Mouse (Mus musculus): ENCODE measurements at regions not wholly inside any gene's neighbourhood (a gene's known extent, or its start where the extent isn't known, plus 50 kb on each side); places are given as distances from the start of the nearest gene placed in this dataset.

DNA sequence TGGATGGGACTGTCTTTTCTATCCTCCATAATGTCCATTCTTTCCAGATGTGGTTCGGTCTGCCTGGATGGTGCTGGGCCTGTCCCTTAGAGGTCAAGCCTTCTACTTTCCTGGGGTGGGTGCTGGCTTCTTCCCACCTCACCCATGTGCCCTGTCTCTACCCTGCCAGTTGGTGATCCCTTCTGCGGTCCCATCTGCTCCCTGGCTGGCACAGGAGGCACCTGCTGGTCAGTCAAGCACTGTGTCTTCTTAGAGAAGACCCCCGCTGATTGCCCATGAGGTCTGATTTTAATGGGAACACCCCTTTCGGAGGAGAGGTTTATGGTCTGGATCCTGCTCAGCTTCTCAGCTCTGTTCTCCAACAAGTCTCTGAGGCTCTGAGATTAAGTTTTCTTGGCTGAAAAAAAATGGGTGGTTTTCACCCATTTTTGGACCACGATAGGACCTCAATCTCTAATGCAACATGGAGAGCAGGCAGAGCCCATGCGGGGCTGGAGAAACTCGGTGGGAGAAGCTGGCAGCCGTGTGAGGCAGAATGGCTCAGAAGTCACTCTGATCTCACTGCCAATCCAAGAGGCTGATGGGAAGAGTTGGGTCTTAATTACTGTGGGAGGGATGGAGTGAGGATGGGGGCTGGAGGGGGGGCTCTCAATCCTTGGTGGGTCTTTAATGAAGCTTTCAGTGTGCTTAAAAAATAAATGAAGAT lies 78.5 kb upstream of the Igsf21 start:
- no peak for DNase-seq (ENCODE audit: low spot score)

DNA sequence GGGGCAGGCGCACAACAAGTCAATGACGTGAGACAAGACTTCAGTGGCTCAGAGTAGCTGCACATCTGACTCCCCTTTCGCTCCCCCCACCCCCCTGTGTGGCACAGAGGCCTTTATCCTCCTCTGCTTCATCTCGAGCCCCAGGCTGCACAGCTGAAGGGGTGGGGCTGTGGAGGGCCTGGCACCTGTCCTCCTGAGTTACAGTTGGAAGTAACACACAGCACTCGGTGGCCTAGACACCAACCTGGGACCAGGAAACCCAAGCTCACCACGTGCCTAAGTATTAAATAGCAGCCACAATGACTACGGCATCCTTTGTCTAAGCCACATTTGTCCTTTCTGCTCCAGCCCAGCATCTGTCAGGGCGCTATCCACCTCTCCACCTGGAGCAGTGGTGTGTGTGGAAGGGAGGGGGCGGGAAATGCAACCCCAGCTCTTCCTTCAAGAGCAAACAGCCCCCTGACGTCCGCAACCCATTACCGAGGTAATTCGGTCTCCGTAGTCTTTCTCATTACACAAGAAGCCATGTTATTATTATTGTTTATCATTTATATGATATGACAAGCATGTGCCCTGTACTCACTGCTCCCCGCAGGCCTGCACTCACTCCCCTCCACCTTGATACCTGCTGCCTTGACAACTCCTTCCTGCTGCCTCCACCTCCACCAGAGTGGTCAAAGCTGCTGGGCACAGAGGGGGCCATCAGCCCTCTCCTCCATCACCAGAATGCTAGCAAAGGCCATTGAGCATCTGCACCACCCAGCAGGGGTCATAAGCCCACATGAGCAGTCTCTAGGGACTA lies 73.7 kb upstream of the Igsf21 start:
- no peak for DNase-seq (ENCODE audit: low spot score)

DNA sequence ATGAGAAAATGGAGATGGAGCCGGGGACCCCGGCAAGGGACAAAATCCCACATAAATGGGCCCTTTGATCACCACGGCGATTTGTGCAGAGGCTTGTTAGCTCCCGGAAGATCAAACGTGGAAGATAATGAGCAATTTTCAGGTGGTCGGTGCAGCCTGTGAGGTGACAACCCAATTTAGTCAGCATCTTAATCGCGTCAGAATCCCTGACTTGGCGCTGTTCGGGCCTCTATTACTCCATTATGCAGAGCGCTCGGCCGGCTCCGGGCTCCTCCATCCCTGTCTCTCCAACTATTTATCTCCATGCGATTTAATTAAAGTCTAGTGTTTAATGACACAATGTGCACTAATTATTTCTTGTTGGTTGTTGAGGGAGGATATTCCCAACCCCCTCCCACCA lies 66.1 kb upstream of the Igsf21 start:
- no peak for DNase-seq (ENCODE audit: low spot score)

DNA sequence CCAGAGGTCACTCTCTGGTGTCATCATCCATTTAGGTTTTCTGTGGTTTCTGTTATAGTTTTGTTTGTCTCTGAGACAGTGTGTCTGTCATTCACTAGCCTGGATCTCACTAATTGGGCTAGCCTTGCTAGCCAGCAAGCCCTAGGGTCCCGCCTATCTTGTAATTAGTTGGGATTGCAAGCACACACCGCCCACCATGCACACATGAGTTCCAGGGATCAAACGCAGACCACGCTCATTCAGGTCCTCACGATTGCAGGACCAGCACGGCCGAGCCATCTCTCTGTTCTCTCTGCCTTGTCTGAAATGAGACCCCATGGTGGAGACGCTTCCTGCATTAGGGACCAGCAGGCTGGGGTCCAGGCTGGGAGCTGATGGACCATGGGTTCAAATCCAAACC lies 60.9 kb upstream of the Igsf21 start:
- no peak for DNase-seq (ENCODE audit: low spot score)

DNA sequence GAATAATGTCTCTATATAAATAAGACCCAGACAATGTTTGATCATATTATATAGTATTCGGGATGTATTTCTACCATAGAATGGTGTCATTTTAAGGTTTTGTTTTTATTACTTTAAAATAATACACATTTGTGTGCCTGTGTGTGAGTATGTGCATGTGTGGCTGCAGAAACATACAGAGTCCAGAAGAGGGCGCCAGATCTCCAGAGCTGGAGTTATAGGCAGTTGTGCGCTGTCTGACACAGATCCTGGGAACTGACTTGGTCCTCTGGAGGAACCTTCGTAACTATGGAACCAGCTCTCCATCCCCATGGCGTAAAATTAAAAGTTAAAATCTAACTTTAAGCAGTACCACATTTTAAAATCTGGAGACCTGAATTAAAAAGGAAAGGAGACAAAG lies 58.4 kb upstream of the Igsf21 start:
- DNase-seq (ENCODE audit: low spot score) = no peak

DNA sequence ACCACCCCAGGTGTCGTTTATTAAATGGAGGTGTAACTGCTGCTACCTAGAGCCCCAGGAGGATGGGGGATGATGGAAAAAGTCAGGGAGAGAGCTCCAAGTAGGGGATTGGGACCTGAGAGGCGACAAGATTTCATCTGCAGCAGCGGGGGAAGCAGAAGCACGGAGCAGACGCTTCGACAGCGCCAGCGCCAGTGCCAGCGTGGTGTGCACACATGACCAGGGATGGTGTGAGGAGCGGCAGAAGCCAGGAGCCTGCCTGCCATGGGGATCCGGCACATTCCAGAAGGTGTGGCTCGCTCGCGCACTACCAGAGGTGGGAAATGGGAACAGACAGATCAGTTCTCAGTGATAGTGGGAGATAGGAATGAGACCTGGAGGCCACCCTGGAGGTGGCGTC lies 55.1 kb upstream of the Igsf21 start:
- no peak for DNase-seq (ENCODE audit: low spot score)

DNA sequence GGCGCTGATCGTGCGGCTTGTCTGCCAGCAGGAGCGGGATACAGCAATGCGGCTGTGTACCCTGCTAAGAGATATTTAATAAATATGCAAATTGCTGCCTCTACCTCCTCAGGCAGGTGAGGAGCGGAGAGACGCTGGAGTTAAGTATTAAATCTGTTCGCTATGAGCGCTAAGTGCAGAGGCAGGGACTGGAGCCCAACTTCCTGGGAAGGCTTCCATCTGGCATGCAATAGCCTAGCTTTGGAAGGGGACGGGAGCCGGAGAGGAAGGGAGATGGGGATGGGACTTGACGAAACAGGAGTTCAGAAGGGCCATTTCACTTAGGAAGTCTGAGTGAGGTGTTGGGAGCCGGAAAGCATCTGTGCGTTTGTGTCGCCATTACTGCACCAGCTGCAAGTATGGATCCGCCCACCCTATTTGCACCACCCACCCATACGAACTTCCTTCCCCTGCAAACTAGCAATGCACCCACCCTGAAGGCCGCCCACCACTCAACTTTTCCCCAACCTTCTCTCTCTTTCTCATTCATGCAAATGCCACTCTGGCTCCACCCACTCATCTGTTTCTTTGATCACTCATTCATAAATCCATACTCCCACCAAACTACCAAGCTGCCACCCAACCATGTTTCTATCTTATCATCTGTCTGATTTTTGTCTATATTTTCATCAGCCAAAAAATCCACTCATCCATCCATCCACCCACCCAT lies 51.5 kb upstream of the Igsf21 start:
- no peak for DNase-seq (ENCODE audit: low spot score)
